ENCODE assay signal across 27 mouse cellular contexts in genomic region chr9:95964037-95964436, GRCm38 (mm10).
"Had no signal": no experiment of that assay in that cellular context is flagged by ENCODE, and none has a peak within 500 bp of the region (broad histone marks: within the 10 kb centered on the region; RNA-seq: fewer than 3 reads in every experiment).

No protein-coding gene starts in this region.

- ATAC-seq: hindbrain, postnatal 0 days; intestine, postnatal 0 days had no signal

- H3K9ac ChIP-seq: heart, embryonic 13.5 days; heart, embryonic 15.5 days; hindbrain, embryonic 13.5 days; hindbrain, embryonic 15.5 days; limb, embryonic 12.5 days; liver, embryonic 13.5 days; liver, embryonic 15.5 days had no signal

- H3K27me3 ChIP-seq: heart, embryonic 13.5 days; heart, embryonic 15.5 days; hindbrain, embryonic 13.5 days; hindbrain, embryonic 15.5 days; limb, embryonic 12.5 days; liver, embryonic 13.5 days; liver, embryonic 15.5 days had no signal

- H3K4me1 ChIP-seq: heart, embryonic 15.5 days; hindbrain, embryonic 13.5 days; hindbrain, embryonic 15.5 days; limb, embryonic 10.5 days; limb, embryonic 12.5 days; liver, embryonic 15.5 days had no signal

- H3K9me3 ChIP-seq: heart, embryonic 13.5 days; heart, embryonic 15.5 days; hindbrain, embryonic 13.5 days; hindbrain, embryonic 15.5 days; limb, embryonic 10.5 days; limb, embryonic 12.5 days; liver, embryonic 13.5 days; liver, embryonic 15.5 days had no signal

- DNase-seq: gastrocnemius, adult 2 months; gastrocnemius, postnatal 10 days; gastrocnemius, postnatal 36 days; heart, adult 11 months; heart, adult 2 months; heart, postnatal 14 days; heart, postnatal 36 days; kidney, adult 18-20 months; kidney, adult 8-10 months; kidney, postnatal 10 days; kidney, postnatal 25 days; kidney, postnatal 4 days; liver; liver, embryonic 13.5 days had no signal

- H3K27ac ChIP-seq: gastrocnemius, adult 2 months; heart, adult 2 months; heart, embryonic 13.5 days; heart, embryonic 15.5 days; hindbrain, embryonic 13.5 days; hindbrain, embryonic 15.5 days; hindbrain, postnatal 0 days; layer of hippocampus, adult 2 months; left cerebral cortex, adult 2 months; limb, embryonic 10.5 days; limb, embryonic 12.5 days; liver, embryonic 13.5 days; liver, embryonic 15.5 days had no signal

- H3K4me2 ChIP-seq: heart, embryonic 11.5 days; heart, embryonic 13.5 days; heart, embryonic 15.5 days; hindbrain, embryonic 13.5 days; hindbrain, embryonic 15.5 days; limb, embryonic 12.5 days; liver, embryonic 11.5 days; liver, embryonic 13.5 days; liver, embryonic 15.5 days had no signal

- H3K4me3 ChIP-seq: gastrocnemius, adult 2 months; heart, adult 2 months; heart, embryonic 13.5 days; heart, embryonic 15.5 days; hindbrain, embryonic 13.5 days; hindbrain, embryonic 15.5 days; layer of hippocampus, adult 2 months; left cerebral cortex, adult 2 months; limb, embryonic 10.5 days; limb, embryonic 12.5 days; liver, embryonic 13.5 days; liver, embryonic 15.5 days had no signal
